Mouse (Mus musculus) heart, adult 2 months (tissue): ENCODE results near the gene Cyct.

Experiments
- CTCF ChIP-seq: fragments of 200-600 bp; IDR thresholded peaks from 2 replicates; pipeline ENCODE4 v1.8.1; 2022; ENCODE audit warnings: antibody characterized with exemption, mild to moderate bottlenecking, moderate library complexity
- POLR2A ChIP-seq: fragments of 200-500 bp; IDR thresholded peaks from 2 replicates; pipeline ENCODE4 v1.6.1; 2011; ENCODE audit warnings: mild to moderate bottlenecking, low read depth, low read length, control low read depth; ENCODE audit not compliant: insufficient read depth

DNA sequence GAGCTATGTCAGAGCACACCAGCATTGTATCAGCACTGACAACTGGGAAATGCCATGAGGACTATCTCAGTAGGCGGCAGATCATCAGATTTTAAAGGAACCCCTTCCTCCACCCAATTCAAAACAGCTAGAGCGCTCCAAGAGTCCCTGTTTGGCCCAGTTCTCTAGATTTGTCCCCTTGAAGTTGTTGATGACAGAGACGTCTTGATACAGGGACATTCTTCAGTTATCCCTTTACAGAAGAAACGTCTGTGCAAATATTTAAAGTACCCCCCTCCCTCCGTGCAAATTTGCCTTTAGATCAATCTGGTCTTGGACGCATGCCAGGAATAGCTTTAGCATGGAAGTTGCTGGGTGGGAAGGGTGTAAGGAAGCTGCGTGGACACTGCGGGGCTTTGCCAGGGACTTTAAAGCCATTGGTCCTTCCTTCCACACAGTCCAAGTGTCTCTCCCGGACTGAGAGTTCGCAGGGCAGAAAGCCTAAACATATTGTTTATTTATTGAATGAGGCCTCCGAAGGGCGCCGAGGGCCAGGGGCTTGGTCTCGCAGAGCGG is 45.4 kb upstream of the Cyct start:
- no peak for TF ChIP-seq CTCF
- TF ChIP-seq POLR2A: no peak
